Mouse (Mus musculus) intestine, embryonic 16.5 days (tissue): ENCODE measurements around the gene Acvr1b. TPM values are rescaled to one million over a fixed set of nuclear protein-coding genes. Genes with fewer than 3 reads are reported as not detected.

Source experiments
- ATAC-seq: fragments of 200-750 bp; cut with Nextera tagmentation; 2 replicates; pipeline ENCODE4 v1.8.0; 2017; ENCODE audit warnings: moderate TSS enrichment, moderate library complexity
- H3K27ac ChIP-seq: fragments of 300-500 bp; sonication (generic); 2 replicates; pipeline ENCODE4 v1.5.1; 2014; ENCODE audit warnings: mild to moderate bottlenecking, low read length
- H3K27me3 ChIP-seq: fragments of 300-500 bp; sonication (generic); replicated peaks from 2 replicates; pipeline ENCODE4 v1.6.1; 2014; ENCODE audit warnings: low read length, control low read depth, mixed read lengths; ENCODE audit not compliant: control insufficient read depth, insufficient read depth
- H3K36me3 ChIP-seq: fragments of 300-500 bp; sonication (generic); 2 replicates; pipeline ENCODE4 v1.6.1; 2014; ENCODE audit warnings: low read length, control low read depth; ENCODE audit not compliant: control insufficient read depth, insufficient read depth
- H3K4me1 ChIP-seq: fragments of 300-500 bp; sonication (generic); 2 replicates; pipeline ENCODE4 v1.6.1; 2014; ENCODE audit warnings: low read length, control low read depth, mixed read lengths; ENCODE audit not compliant: control insufficient read depth, insufficient read depth
- H3K4me2 ChIP-seq: fragments of 300-500 bp; sonication (generic); 2 replicates; pipeline ENCODE4 v1.6.1; 2014; ENCODE audit warnings: low read depth, low read length, control low read depth
- H3K4me3 ChIP-seq: fragments of 300-500 bp; sonication (generic); 2 replicates; pipeline ENCODE4 v1.5.1; 2014; ENCODE audit warnings: mild to moderate bottlenecking, low read length
- H3K9ac ChIP-seq: fragments of 300-500 bp; sonication (generic); 2 replicates; pipeline ENCODE4 v1.6.1; 2014; ENCODE audit warnings: low read depth, low read length
- H3K9me3 ChIP-seq: fragments of 300-500 bp; sonication (generic); 2 replicates; pipeline ENCODE4 v1.6.1; 2016; ENCODE audit warnings: low read length, control low read depth; ENCODE audit not compliant: control insufficient read depth
- WGBS: fragments of 180-500 bp; shearing (Covaris S2); extraction: QIAGEN DNeasy Blood & Tissue Kit; methylation state at CpG from one replicate; pipeline ENCODE4 v1.1.7; 2014; 5-methylcytosine and 5-hydroxymethylcytosine counted together
- microRNA-seq: library from miRNA; unstranded; fragments of <30 nt; microRNA quantifications from one replicate; pipeline ENCODE4, GENCODE M21; 2016
- polyA plus RNA-seq: library from polyadenylated mRNA; unstranded; fragments of >200 nt; fragmentation: Nextera tagmentation; extraction: Ambion mirVana; gene quantifications from 2 replicates; pipeline ENCODE4 v1.2.1, GENCODE M21; 2015

Acvr1b gene
- polyA plus RNA-seq, 1 experiment from 2014 or later = 10.4 TPM

DNA sequence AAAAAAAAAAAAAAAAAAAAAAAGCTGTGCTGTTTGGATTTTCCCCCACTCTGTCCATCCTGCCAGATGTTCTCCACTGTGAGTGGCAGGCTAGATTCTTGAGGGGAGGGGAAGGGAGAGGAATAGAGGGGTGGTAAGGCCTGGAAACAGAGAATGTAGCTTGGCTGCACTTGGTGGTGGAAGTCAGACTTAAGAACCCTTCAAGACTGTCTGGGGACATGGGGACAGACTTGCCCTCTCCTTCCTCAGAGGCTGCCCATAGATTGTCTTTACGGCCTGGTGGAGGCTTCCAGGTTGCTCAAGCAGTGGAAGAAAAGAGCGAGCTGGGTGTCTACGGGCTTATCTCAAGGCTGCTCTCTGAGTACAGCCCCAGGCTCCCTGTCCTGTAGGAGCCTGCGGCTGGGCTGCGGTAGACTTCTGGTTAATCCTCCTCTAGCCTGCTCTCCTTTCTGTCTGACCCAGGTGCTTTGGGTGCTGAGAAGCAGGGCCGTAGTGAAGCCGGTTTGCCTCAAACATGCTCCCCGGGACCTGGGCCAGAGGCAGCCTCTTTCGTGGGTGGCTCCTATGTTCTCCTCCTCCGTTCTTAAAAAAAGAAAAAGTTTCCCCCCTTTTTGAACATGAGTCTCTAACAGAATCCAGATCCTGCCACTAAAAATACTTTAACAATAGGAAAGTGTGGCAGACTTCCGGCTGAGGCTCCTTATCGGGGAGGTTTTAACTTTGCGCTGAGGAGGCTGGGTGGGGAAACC, 87.2 kb downstream of the Acvr1b start:
- Histone ChIP-seq H3K27ac (peak overlapping the region; percentile 91), H3K36me3 (no peaks in the 10 kb centered on the region), H3K4me2 (no peak overlapping the region), H3K4me3 (no peak overlapping the region), H3K9me3 (no peaks in the 10 kb centered on the region), H3K27me3 (no peaks in the 10 kb centered on the region), H3K9ac (peak overlapping the region; percentile 42), H3K4me1 (peaks cover 37% of the 10 kb centered on the region)
- 29% methylated on average over 13 of the region's 13 CpGs for WGBS
- peak; percentile 41; the same call in 1 of the 2 replicates for ATAC-seq

DNA sequence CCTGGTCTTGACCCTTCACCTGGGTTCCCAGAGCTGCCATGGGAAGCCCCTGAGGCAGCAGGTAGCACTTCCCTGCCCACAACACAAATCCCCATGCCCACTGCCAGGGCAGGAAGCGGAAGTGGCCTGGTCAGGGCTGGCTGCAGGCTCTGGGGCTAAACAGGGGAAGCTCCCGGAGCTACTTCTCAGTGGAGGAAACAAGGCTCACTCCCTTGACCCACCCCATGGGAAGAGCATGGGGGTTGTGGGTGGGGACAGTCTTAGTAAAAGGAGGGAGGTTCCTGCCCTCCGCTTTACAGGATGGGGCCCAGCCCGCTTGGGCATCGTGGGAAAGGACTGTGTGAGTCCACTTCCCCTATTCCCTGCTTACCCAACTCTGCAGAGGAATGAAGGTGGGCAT, 88.6 kb downstream of the Acvr1b start:
- peak overlapping the region; percentile 38; the same call in 1 of the 2 replicates for H3K9ac ChIP-seq
- no peak overlapping the region for H3K4me3 ChIP-seq
- peaks cover 45% of the 10 kb centered on the region for H3K4me1 ChIP-seq
- no peak overlapping the region for H3K4me2 ChIP-seq
- no peak for ATAC-seq
- H3K27ac ChIP-seq = peak overlapping the region; percentile 30; the same call in 1 of the 2 replicates
- no peaks in the 10 kb centered on the region for H3K27me3 ChIP-seq
- H3K9me3 ChIP-seq = no peaks in the 10 kb centered on the region
- H3K36me3 ChIP-seq = no peaks in the 10 kb centered on the region
- 62% methylated on average over 5 of the region's 5 CpGs for WGBS

Small RNAs within 50 kb of the gene (microRNA-seq; reads per million reads assigned to microRNA genes)
- gene Mir6962 = 0.68 reads per million

Other genes with a start within 250 kb of the Acvr1b start
- gene Gm47841, start 126.7 kb upstream of the Acvr1b start, polyA plus RNA-seq = not detected in 2 replicates
- gene Fignl2, start 95.5 kb upstream of the Acvr1b start, polyA plus RNA-seq = 0.12 TPM in 2 replicates
- gene Ankrd33, start 58.3 kb upstream of the Acvr1b start, polyA plus RNA-seq = not detected in 2 replicates
- gene Acvrl1, start 45.5 kb upstream of the Acvr1b start, polyA plus RNA-seq = 31.2 and 31.9 TPM in 2 replicates
- gene Grasp, start 50.1 kb downstream of the Acvr1b start, polyA plus RNA-seq = 2.3 and 2.8 TPM in 2 replicates
- gene Nr4a1, start 80.2 kb downstream of the Acvr1b start, polyA plus RNA-seq = 8.6 and 10.0 TPM in 2 replicates
- gene Atg101, start 110.2 kb downstream of the Acvr1b start, polyA plus RNA-seq = 58.3 and 67.1 TPM in 2 replicates
- 3.6 and 4.4 TPM in 2 replicates for gene 6030408B16Rik, start 119.1 kb downstream of the Acvr1b start, polyA plus RNA-seq
- 1.1 and 1.2 TPM in 2 replicates for gene Krt80, start 196.1 kb downstream of the Acvr1b start, polyA plus RNA-seq
- gene Krt7, start 237.0 kb downstream of the Acvr1b start, polyA plus RNA-seq = 156 and 160 TPM in 2 replicates